Mouse (Mus musculus) MEL (cell line): Measurements from ENCODE around the gene Mmp2. TPM values are rescaled to one million over a fixed set of nuclear protein-coding genes. Genes with fewer than 3 reads are reported as not detected.

Experiments
- DNase-seq: peaks from one replicate; pipeline ENCODE4 v3.0.0; 2011; ENCODE audit warnings: low read depth, low spot score
- H3K27ac ChIP-seq: 2 replicates; pipeline ENCODE4 v1.5.1; 2012; ENCODE audit warnings: low read depth, mild to moderate bottlenecking, control low read depth, low read length, moderate library complexity; ENCODE audit not compliant: control insufficient read depth
- H3K27me3 ChIP-seq, 2 experiments: fragments of 150-350 bp in 1 of 2; sonication (generic) in 1 of 2; 2 replicates each; pipeline ENCODE4 v1.6.1; 2012; ENCODE audit warnings: low read length in 2 of 2, mild to moderate bottlenecking in 2 of 2, improper control_type of control experiment in 1 of 2, moderate library complexity in 1 of 2; ENCODE audit not compliant: insufficient read depth in 2 of 2, control insufficient read depth in 1 of 2
- H3K36me3 ChIP-seq, 2 experiments: 2 replicates each; pipeline ENCODE4 v1.6.1; 2012 to 2014; ENCODE audit warnings: low read length in 2 of 2, improper control_type of control experiment in 1 of 2, inconsistent platforms in 1 of 2, mild to moderate bottlenecking in 1 of 2; ENCODE audit not compliant: insufficient read depth in 2 of 2, control insufficient read depth in 1 of 2
- H3K4me1 ChIP-seq, 2 experiments: fragments of 150-350 bp in 1 of 2; sonication (generic) in 1 of 2; 2 replicates each; pipeline ENCODE4 v1.6.1; 2012; ENCODE audit warnings: low read length in 2 of 2, improper control_type of control experiment in 1 of 2, mild to moderate bottlenecking in 1 of 2; ENCODE audit not compliant: insufficient read depth in 2 of 2, control insufficient read depth in 1 of 2
- H3K4me3 ChIP-seq, 2 experiments: fragments of 150-350 bp in 1 of 2; sonication (generic) in 1 of 2; 2 replicates each; pipeline ENCODE4 v1.5.1; 2012; ENCODE audit warnings: low read depth in 2 of 2, low read length in 2 of 2, mild to moderate bottlenecking in 2 of 2, moderate library complexity in 2 of 2, control low read depth in 1 of 2, improper control_type of control experiment in 1 of 2; ENCODE audit not compliant: control insufficient read depth in 1 of 2, insufficient read depth in 1 of 2
- H3K79me2 ChIP-seq: 2 replicates; pipeline ENCODE4 v1.6.1; 2012; ENCODE audit warnings: mild to moderate bottlenecking, low read length, moderate library complexity; ENCODE audit not compliant: control insufficient read depth, poor library complexity, insufficient read depth
- H3K9ac ChIP-seq: 2 replicates; pipeline ENCODE4 v1.6.1; 2012; ENCODE audit warnings: low read depth, mild to moderate bottlenecking, control low read depth, low read length, moderate library complexity; ENCODE audit not compliant: control insufficient read depth, poor library complexity, severe bottlenecking
- H3K9me3 ChIP-seq: fragments of 150-350 bp; sonication (generic); replicated peaks from 2 replicates; pipeline ENCODE4 v1.6.1; 2012; ENCODE audit warnings: mild to moderate bottlenecking, low read length, improper control_type of control experiment, moderate library complexity; ENCODE audit not compliant: insufficient read depth
- BHLHE40 ChIP-seq: IDR thresholded peaks from 2 replicates; pipeline ENCODE4 v1.6.1; 2012; ENCODE audit warnings: low read depth, mild to moderate bottlenecking, inconsistent platforms, low read length, improper control_type of control experiment, borderline replicate concordance
- CHD1 ChIP-seq: IDR thresholded peaks from 2 replicates; pipeline ENCODE4 v1.6.1; 2012; ENCODE audit warnings: low read depth, mild to moderate bottlenecking, inconsistent platforms, low read length, improper control_type of control experiment
- CHD2 ChIP-seq: IDR thresholded peaks from 2 replicates; pipeline ENCODE4 v1.6.1; 2011; ENCODE audit warnings: low read length, improper control_type of control experiment
- E2F4 ChIP-seq: IDR thresholded peaks from 2 replicates; pipeline ENCODE4 v1.6.1; 2011; ENCODE audit warnings: low read depth, low read length, improper control_type of control experiment, borderline replicate concordance
- ELF1 ChIP-seq: IDR thresholded peaks from 2 replicates; pipeline ENCODE4 v1.6.1; 2014; ENCODE audit warnings: low read depth, mild to moderate bottlenecking, inconsistent platforms, low read length, improper control_type of control experiment, moderate library complexity
- ETS1 ChIP-seq: IDR thresholded peaks from 2 replicates; pipeline ENCODE4 v1.6.1; 2012; ENCODE audit warnings: low read depth, mild to moderate bottlenecking, inconsistent platforms, low read length, improper control_type of control experiment, moderate library complexity
- KAT2A ChIP-seq: conservative IDR thresholded peaks from 2 replicates; pipeline ENCODE4 v1.6.1; 2012; ENCODE audit warnings: low read depth, low read length, improper control_type of control experiment, inconsistent platforms
- MAFK ChIP-seq: IDR thresholded peaks from 2 replicates; pipeline ENCODE4 v1.6.1; 2011; ENCODE audit warnings: low read depth, mild to moderate bottlenecking, low read length, improper control_type of control experiment, borderline replicate concordance
- MAZ ChIP-seq: IDR thresholded peaks from 2 replicates; pipeline ENCODE4 v1.6.1; 2012; ENCODE audit warnings: low read depth, mild to moderate bottlenecking, inconsistent platforms, low read length, improper control_type of control experiment
- MEF2A ChIP-seq: IDR thresholded peaks from 2 replicates; pipeline ENCODE4 v1.6.1; 2014; ENCODE audit warnings: low read depth, mild to moderate bottlenecking, inconsistent platforms, low read length, improper control_type of control experiment; ENCODE audit not compliant: poor library complexity, insufficient replicate concordance, severe bottlenecking; ENCODE audit errors: extremely low read depth
- MXI1 ChIP-seq: IDR thresholded peaks from 2 replicates; pipeline ENCODE4 v1.6.1; 2011; ENCODE audit warnings: mild to moderate bottlenecking, low read depth, low read length, improper control_type of control experiment
- MYB ChIP-seq: IDR thresholded peaks from 2 replicates; pipeline ENCODE4 v1.6.1; 2011; ENCODE audit warnings: mild to moderate bottlenecking, low read depth, low read length, improper control_type of control experiment
- MYC ChIP-seq: IDR thresholded peaks from 2 replicates; pipeline ENCODE4 v1.6.1; 2011; ENCODE audit warnings: low read depth, mild to moderate bottlenecking, low read length, improper control_type of control experiment, moderate library complexity
- NRF1 ChIP-seq: IDR thresholded peaks from 2 replicates; pipeline ENCODE4 v1.6.1; 2014; ENCODE audit warnings: low read depth, mild to moderate bottlenecking, inconsistent platforms, low read length, improper control_type of control experiment, moderate library complexity; ENCODE audit not compliant: poor library complexity, insufficient read depth, severe bottlenecking
- POLR2A ChIP-seq, 2 experiments: IDR thresholded peaks; 2 replicates each; pipeline ENCODE4 v1.6.1; 2011 to 2012; ENCODE audit warnings: low read length in 2 of 2, mild to moderate bottlenecking in 2 of 2, control low read depth in 1 of 2, improper control_type of control experiment in 1 of 2, low read depth in 1 of 2, moderate library complexity in 1 of 2; ENCODE audit not compliant: control insufficient read depth in 1 of 2, insufficient read depth in 1 of 2, poor library complexity in 1 of 2
- POLR2AphosphoS2 ChIP-seq: IDR thresholded peaks from 2 replicates; pipeline ENCODE4 v1.6.1; 2011; ENCODE audit warnings: low read length, improper control_type of control experiment
- POLR2AphosphoS5 ChIP-seq: IDR thresholded peaks from 2 replicates; pipeline ENCODE4 v1.6.1; 2012; ENCODE audit warnings: low read depth, borderline replicate concordance, mild to moderate bottlenecking, inconsistent platforms, low read length, moderate library complexity, mixed read lengths
- RAD21 ChIP-seq: IDR thresholded peaks from 2 replicates; pipeline ENCODE4 v1.6.1; 2011; ENCODE audit warnings: mild to moderate bottlenecking, low read depth, low read length, improper control_type of control experiment
- RCOR1 ChIP-seq: IDR thresholded peaks from 2 replicates; pipeline ENCODE4 v1.6.1; 2012; ENCODE audit warnings: low read depth, mild to moderate bottlenecking, inconsistent platforms, low read length, improper control_type of control experiment
- SIN3A ChIP-seq: IDR thresholded peaks from 2 replicates; pipeline ENCODE4 v1.6.1; 2012; ENCODE audit warnings: low read length, improper control_type of control experiment, inconsistent platforms
- TCF12 ChIP-seq: IDR thresholded peaks from 2 replicates; pipeline ENCODE4 v1.6.1; 2014; ENCODE audit warnings: low read depth, mild to moderate bottlenecking, inconsistent platforms, low read length, improper control_type of control experiment, moderate library complexity
- USF1 ChIP-seq: IDR thresholded peaks from 2 replicates; pipeline ENCODE4 v1.6.1; 2014; ENCODE audit warnings: low read depth, mild to moderate bottlenecking, inconsistent platforms, low read length, improper control_type of control experiment, moderate library complexity
- USF2 ChIP-seq, 2 experiments: IDR thresholded peaks; 2 replicates each; pipeline ENCODE4 v1.6.1; 2011 to 2012; ENCODE audit warnings: improper control_type of control experiment in 2 of 2, low read length in 2 of 2, borderline replicate concordance in 1 of 2, inconsistent platforms in 1 of 2, low read depth in 1 of 2, mild to moderate bottlenecking in 1 of 2; ENCODE audit not compliant: insufficient read depth in 1 of 2
- ZKSCAN1 ChIP-seq: IDR thresholded peaks from 2 replicates; pipeline ENCODE4 v1.6.1; 2012; ENCODE audit warnings: low read depth, mild to moderate bottlenecking, inconsistent platforms, low read length, improper control_type of control experiment, moderate library complexity
- ZMIZ1 ChIP-seq: IDR thresholded peaks from 2 replicates; pipeline ENCODE4 v1.6.1; 2012; ENCODE audit warnings: low read depth, mild to moderate bottlenecking, inconsistent platforms, low read length, improper control_type of control experiment, moderate library complexity
- polyA plus RNA-seq, 2 experiments: library from polyadenylated mRNA; stranded (reverse) in 1 of 2; unstranded in 1 of 2; fragments of >175 nt in 1 of 2; fragments of >200 nt in 1 of 2; gene quantifications; 2 replicates each; pipeline versions ENCODE4 v1.2.1 to v1.2.4; 2012; ENCODE audit warnings: low replicate concordance in 2 of 2, low read depth in 1 of 2; ENCODE audit not compliant: insufficient read length in 2 of 2, insufficient read depth in 1 of 2, missing spikeins in 1 of 2
- total RNA-seq: library from RNA; depleted of rRNA; stranded (reverse); fragments of 300-350 nt; gene quantifications from 2 replicates; pipeline ENCODE4 v1.2.3, GENCODE M21; 2012

The Mmp2 gene
- total and polyA plus RNA-seq, 3 experiments, result 0.25 TPM; not detected in 2

GRCm38 (mm10) chr8:92839876-92840275 lies 12.8 kb downstream of the Mmp2 start:
- H3K9me3 ChIP-seq, result no peaks in the 10 kb centered on the region
- H3K79me2 ChIP-seq, result no peaks in the 10 kb centered on the region
- no peak overlapping the region for H3K4me3 ChIP-seq
- no peak for DNase-seq
- H3K9ac ChIP-seq, result no peak overlapping the region
- H3K27me3 ChIP-seq, result no peaks in the 10 kb centered on the region
- H3K4me1 ChIP-seq, result no peaks in the 10 kb centered on the region
- H3K36me3 ChIP-seq, result no peaks in the 10 kb centered on the region
- H3K27ac ChIP-seq, result no peak overlapping the region
- TF ChIP-seq MAZ (no peak), MXI1 (no peak), ETS1 (no peak), POLR2AphosphoS5 (no peak), POLR2AphosphoS2 (no peak), RAD21 (no peak), NRF1 (no peak), KAT2A (no peak), MEF2A (no peak), ZMIZ1 (no peak), TCF12 (no peak), SIN3A (no peak), POLR2A (IDR thresholded peaks at IDR 0.05; ENCODE audit: control insufficient read depth in 1 of 2, insufficient read depth in 1 of 2, low read depth in 1 of 2, low read length in 2 of 2, poor library complexity in 1 of 2) (no peak), USF1 (no peak), RCOR1 (no peak), MYC (no peak), CHD2 (no peak), ELF1 (no peak)

- no peak for TF ChIP-seq RCOR1
- TF ChIP-seq MYB, result no peak
- TF ChIP-seq NRF1, result no peak
- no peak for TF ChIP-seq USF1
- no peak for TF ChIP-seq POLR2AphosphoS5
- TF ChIP-seq POLR2A (IDR thresholded peaks at IDR 0.05; ENCODE audit: control insufficient read depth in 1 of 2, insufficient read depth in 1 of 2, low read depth in 1 of 2, low read length in 2 of 2, poor library complexity in 1 of 2), result no peak
- no peak for TF ChIP-seq USF2 (IDR thresholded peaks at IDR 0.05; ENCODE audit: borderline replicate concordance in 1 of 2, insufficient read depth in 1 of 2, low read depth in 1 of 2, low read length in 2 of 2)
- no peak for TF ChIP-seq MXI1
- no peak for TF ChIP-seq BHLHE40
- no peak for TF ChIP-seq E2F4
- no peak for TF ChIP-seq ZKSCAN1
- TF ChIP-seq KAT2A, result no peak
- TF ChIP-seq CHD1, result no peak
- TF ChIP-seq MAFK, result no peak
- no peak for TF ChIP-seq ETS1
- no peak for DNase-seq
- Histone ChIP-seq H3K4me3 (no peak overlapping the region), H3K4me1 (no peaks in the 10 kb centered on the region; a peak in 1 of 4 replicates), H3K79me2 (no peaks in the 10 kb centered on the region), H3K27ac (no peak overlapping the region), H3K9me3 (no peaks in the 10 kb centered on the region), H3K27me3 (no peaks in the 10 kb centered on the region), H3K36me3 (no peaks in the 10 kb centered on the region), H3K9ac (no peak overlapping the region)
Measured at GRCm38 (mm10) chr8:92846684-92847083, 19.6 kb downstream of the Mmp2 start.
